Mouse (Mus musculus) limb, embryonic 12.5 days (tissue): ENCODE results near the gene Fa2h. TPM values are rescaled to one million over a fixed set of nuclear protein-coding genes. Genes with fewer than 3 reads are reported as not detected.

Experiments used
- ATAC-seq: fragments of 200-750 bp; cut with Nextera tagmentation; 2 replicates; pipeline ENCODE4 v1.8.0; 2017; ENCODE audit warnings: low read depth, moderate TSS enrichment; ENCODE audit not compliant: insufficient number of reproducible peaks, insufficient read depth, low FRiP score, low TSS enrichment
- H3K27ac ChIP-seq: fragments of 300-500 bp; sonication (generic); 2 replicates; pipeline ENCODE4 v1.5.1; 2016; ENCODE audit warnings: mild to moderate bottlenecking, moderate library complexity
- H3K27me3 ChIP-seq: fragments of 300-500 bp; sonication (generic); 2 replicates; pipeline ENCODE4 v1.6.1; 2016; ENCODE audit warnings: mild to moderate bottlenecking, moderate library complexity
- H3K36me3 ChIP-seq: fragments of 300-500 bp; sonication (generic); 2 replicates; pipeline ENCODE4 v1.6.1; 2016; ENCODE audit warnings: mild to moderate bottlenecking, moderate library complexity
- H3K4me1 ChIP-seq: fragments of 300-500 bp; sonication (generic); replicated peaks from 2 replicates; pipeline ENCODE4 v1.6.1; 2016
- H3K4me2 ChIP-seq: fragments of 300-500 bp; sonication (generic); 2 replicates; pipeline ENCODE4 v1.6.1; 2016; ENCODE audit warnings: mild to moderate bottlenecking, moderate library complexity
- H3K4me3 ChIP-seq: fragments of 300-500 bp; sonication (generic); replicated peaks from 2 replicates; pipeline ENCODE4 v1.5.1; 2016; ENCODE audit warnings: mild to moderate bottlenecking
- H3K9ac ChIP-seq: fragments of 300-500 bp; sonication (generic); replicated peaks from 2 replicates; pipeline ENCODE4 v1.6.1; 2016; ENCODE audit warnings: mild to moderate bottlenecking, moderate library complexity
- H3K9me3 ChIP-seq: fragments of 300-500 bp; sonication (generic); 2 replicates; pipeline ENCODE4 v1.6.1; 2016; ENCODE audit warnings: mild to moderate bottlenecking, moderate library complexity
- WGBS: fragments of 180-500 bp; shearing (Covaris S2); methylation state at CpG from one replicate; pipeline ENCODE4 v1.1.7; 2016; 5-methylcytosine and 5-hydroxymethylcytosine counted together
- polyA plus RNA-seq: library from polyadenylated mRNA; unstranded; fragments of >200 nt; fragmentation: Nextera tagmentation; extraction: Ambion mirVana; gene quantifications from 2 replicates; pipeline ENCODE4 v1.2.1, GENCODE M21; 2016

The Fa2h gene
- polyA plus RNA-seq, 1 experiment from 2014 or later, result not detected

DNA sequence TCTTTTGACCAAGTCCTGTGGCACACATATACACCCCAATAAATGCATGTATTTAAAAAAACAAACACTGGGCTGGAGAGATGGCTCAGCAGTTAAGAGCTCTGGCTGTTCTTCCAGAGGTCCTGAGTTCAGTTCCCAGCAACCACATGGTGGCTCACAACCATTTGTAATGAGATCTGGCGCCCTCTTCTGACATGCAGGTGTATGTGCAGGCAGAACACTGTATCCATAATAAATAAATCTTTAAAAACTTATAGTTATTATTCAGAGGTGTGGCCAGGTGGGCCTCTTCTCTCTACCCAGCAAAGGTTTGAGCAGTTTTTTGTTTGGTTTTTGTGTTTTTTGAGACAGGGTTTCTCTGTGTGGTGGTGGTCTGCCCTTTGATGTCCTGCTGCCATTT, 34.7 kb downstream of the Fa2h start:
- H3K4me1 ChIP-seq, result no peaks in the 10 kb centered on the region
- no peak overlapping the region for H3K27ac ChIP-seq
- H3K36me3 ChIP-seq, result no peaks in the 10 kb centered on the region
- H3K9me3 ChIP-seq, result no peaks in the 10 kb centered on the region
- no peak overlapping the region for H3K4me2 ChIP-seq
- no peak overlapping the region for H3K9ac ChIP-seq
- no peak overlapping the region for H3K4me3 ChIP-seq
- ATAC-seq, result no peak
- 77% methylated on average over 1 of the region's 1 CpGs for WGBS
- H3K27me3 ChIP-seq, result no peaks in the 10 kb centered on the region

DNA sequence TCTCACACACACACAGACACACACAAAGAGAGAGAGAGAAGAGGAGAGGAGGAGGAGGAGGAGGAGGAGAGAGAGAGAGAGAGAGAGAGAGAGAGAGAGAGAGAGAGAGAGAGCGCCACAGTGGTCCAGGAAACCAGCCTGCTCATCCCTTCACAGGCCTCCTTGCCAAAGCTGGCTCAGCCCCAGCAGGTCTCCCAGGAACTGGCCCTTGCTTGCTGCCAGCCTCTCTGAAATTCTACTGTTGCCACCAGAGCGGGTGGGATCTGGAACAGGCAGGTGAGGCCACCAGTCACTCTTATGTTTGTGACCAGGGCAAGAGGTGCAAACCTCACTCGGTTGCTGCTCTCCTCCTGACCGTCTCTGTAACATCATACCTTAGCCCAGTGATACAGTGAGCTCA, 36.2 kb downstream of the Fa2h start:
- Histone ChIP-seq H3K27me3 (no peaks in the 10 kb centered on the region), H3K4me1 (no peaks in the 10 kb centered on the region), H3K36me3 (no peaks in the 10 kb centered on the region), H3K4me2 (no peak overlapping the region), H3K4me3 (no peak overlapping the region), H3K9me3 (no peaks in the 10 kb centered on the region), H3K9ac (no peak overlapping the region), H3K27ac (no peak overlapping the region)
- ATAC-seq, result no peak
- 87% methylated on average over 4 of the region's 4 CpGs for WGBS

DNA sequence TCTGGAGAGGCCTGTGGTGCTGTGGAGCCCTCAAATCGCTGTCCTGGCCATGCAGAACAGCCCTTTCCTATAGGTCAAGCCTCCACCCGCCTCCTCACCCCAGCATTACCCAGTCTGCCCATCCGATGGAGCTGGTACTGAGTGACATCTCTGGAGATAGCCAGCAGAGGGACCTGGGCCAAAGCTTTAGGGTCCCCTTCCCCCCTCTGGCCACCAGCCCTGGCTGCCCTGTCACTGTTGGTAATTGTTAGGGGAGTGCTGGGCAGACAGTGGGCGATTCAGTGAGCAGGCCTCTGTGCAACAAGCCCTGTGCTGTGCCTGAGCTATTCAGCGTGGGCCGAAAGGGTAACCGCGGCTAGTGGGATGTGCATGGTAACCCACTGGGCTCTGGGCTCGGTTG, 40.1 kb downstream of the Fa2h start:
- no peak overlapping the region for H3K9ac ChIP-seq
- no peaks in the 10 kb centered on the region for H3K4me1 ChIP-seq
- no peaks in the 10 kb centered on the region for H3K9me3 ChIP-seq
- no peak overlapping the region for H3K4me2 ChIP-seq
- 82% methylated on average over 9 of the region's 9 CpGs for WGBS
- no peak overlapping the region for H3K4me3 ChIP-seq
- H3K36me3 ChIP-seq, result no peaks in the 10 kb centered on the region
- ATAC-seq, result no peak
- H3K27ac ChIP-seq, result no peak overlapping the region
- H3K27me3 ChIP-seq, result no peaks in the 10 kb centered on the region

DNA sequence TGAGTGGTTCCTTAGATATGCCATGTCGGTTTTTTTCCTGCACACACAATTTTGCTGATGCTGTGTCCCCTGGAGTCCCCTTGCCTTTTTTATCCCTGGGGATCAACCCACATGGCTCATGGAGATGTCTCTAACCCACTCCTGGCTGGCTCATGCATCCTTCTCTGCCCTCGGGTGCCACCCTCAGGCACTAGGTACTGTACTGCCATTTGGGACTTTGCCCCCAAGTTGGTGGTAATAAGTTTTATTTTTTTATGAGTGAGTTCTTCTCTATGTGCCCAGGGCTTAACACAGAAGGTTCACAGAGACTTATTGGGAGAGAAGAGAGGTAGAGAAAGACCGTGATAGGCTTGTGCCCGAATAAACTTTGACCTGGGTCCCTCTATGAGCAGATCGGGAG, 41.3 kb downstream of the Fa2h start:
- Histone ChIP-seq H3K27ac (no peak overlapping the region), H3K4me1 (no peaks in the 10 kb centered on the region), H3K9ac (no peak overlapping the region), H3K4me3 (no peak overlapping the region), H3K4me2 (no peak overlapping the region), H3K36me3 (no peaks in the 10 kb centered on the region), H3K9me3 (no peaks in the 10 kb centered on the region), H3K27me3 (no peaks in the 10 kb centered on the region)
- no peak for ATAC-seq
- 85% methylated on average over 5 of the region's 5 CpGs for WGBS

DNA sequence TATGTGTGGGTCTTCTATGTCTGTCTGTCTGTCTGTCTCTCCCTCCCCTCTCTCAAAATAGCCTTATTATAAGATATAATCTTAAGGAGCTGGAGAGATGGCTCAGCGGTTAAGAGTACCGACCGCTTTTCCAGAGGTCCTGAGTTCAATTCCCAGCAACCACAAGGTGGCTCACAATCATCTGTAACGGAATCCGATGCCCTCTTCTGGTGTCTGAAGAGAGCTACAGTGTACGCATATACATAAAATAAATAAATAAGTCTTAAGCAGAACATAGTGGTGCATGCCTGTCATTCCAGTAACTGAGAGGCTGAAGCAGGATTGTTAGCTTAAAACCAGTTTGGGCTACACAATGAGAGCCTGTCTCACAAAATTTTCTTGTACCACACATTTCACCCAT, 43.0 kb downstream of the Fa2h start:
- 89% methylated on average over 6 of the region's 6 CpGs for WGBS
- no peak for ATAC-seq

DNA sequence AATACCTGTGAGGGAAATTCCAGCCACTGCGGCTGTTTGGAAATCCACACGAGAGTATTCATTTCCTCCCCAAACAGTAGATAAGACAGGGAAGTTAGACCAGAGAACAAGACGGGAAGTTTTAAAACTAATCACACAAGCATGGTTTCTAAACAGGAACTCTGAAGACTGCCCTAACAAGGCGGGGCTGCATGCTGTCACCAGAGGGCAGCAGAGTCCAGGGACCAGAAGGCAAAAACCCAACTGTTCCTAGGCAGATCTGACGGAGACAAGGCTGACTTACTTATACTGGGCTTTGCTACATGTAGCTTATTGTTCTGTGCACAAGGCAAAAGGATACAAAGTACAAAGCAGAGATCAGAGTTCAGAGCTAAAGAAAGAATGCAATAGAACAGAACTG, 50.4 kb downstream of the Fa2h start:
- Histone ChIP-seq H3K36me3 (no peaks in the 10 kb centered on the region), H3K9me3 (no peaks in the 10 kb centered on the region), H3K27ac (no peak overlapping the region), H3K4me1 (no peaks in the 10 kb centered on the region), H3K4me2 (no peak overlapping the region), H3K4me3 (no peak overlapping the region), H3K27me3 (peaks cover 22% of the 10 kb centered on the region), H3K9ac (no peak overlapping the region)
- 21% methylated on average over 5 of the region's 5 CpGs for WGBS
- ATAC-seq, result no peak

More for the DNA sequence above, 43.0 kb downstream of the Fa2h start:
- Histone ChIP-seq H3K4me1 (no peaks in the 10 kb centered on the region), H3K9ac (no peak overlapping the region), H3K36me3 (no peaks in the 10 kb centered on the region), H3K9me3 (no peaks in the 10 kb centered on the region), H3K27me3 (peaks cover 1% of the 10 kb centered on the region; the same call in 1 of the 2 replicates), H3K27ac (no peak overlapping the region), H3K4me2 (no peak overlapping the region), H3K4me3 (no peak overlapping the region)

DNA sequence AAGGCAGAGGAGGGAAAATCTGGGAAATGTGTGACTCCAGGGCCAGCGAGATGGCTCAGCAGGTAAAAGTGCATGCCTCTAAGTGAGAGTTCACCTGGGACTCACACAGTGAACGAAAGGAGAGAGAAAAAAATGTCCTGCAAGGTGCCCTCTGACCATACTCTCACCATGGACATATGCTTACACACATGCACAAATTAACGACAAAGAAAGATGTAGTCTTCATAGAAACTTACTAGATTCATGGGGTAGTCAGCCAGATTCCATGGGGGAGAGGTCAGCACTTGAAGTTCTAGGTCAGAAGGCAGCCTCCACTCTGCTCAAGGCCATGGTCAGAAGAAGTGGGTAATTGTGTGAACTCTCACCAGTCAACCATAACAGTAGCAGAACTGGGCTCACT, 53.4 kb downstream of the Fa2h start:
- Histone ChIP-seq H3K4me2 (no peak overlapping the region), H3K4me1 (0 out of 2 replicates have a peak, but pooled peaks cover 12% of the 10 kb centered on the region), H3K27me3 (peaks cover 49% of the 10 kb centered on the region), H3K9ac (no peak overlapping the region), H3K9me3 (no peaks in the 10 kb centered on the region), H3K4me3 (no peak overlapping the region), H3K36me3 (no peaks in the 10 kb centered on the region), H3K27ac (no peak overlapping the region)
- no peak for ATAC-seq
- WGBS, result 79% methylated on average over 3 of the region's 3 CpGs

DNA sequence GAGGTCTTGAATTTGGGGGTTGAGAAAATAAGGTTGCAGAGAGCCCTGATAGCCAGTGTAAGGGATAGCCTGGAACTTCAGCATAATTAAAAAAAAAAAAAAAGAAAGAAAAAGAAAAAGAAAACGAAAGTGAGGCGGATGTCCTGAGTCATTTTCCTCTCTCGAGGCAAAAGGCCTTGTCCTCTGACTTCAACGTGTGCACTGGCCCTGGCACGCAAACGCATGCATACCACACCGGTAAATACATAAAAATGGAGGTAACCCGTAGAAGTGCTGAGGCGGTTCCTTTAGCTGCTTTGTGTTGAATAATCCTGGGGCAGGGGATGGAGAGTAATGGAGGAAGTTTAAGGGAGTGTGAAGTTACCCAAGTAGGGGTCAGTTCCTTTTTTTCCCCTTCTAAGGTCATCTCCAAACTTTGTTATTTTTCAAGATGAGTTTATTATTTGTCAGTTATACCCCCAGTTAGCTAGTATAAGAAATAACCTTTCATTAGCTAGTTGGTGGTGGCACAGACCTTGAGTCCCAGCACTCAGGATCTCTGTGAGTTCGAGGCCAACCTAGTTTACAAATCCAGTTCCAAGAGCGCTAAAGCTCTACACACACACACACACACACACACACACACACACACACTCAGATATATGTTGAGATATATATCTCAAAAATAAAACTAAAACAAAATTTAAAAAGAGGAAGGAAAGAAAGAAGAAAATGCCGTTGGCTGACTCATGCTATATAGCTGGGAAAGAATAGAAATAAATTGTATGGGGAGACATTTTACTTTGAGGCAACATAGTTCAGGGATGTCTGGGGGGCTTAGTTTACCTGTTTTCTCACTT, 55.0 kb downstream of the Fa2h start:
- no peak for ATAC-seq
- peak overlapping the region; percentile 69 for H3K4me2 ChIP-seq
- WGBS, result 39% methylated on average over 12 of the region's 12 CpGs
- no peaks in the 10 kb centered on the region for H3K9me3 ChIP-seq
- H3K27ac ChIP-seq, result no peak overlapping the region
- H3K9ac ChIP-seq, result no peak overlapping the region
- peaks cover 59% of the 10 kb centered on the region for H3K27me3 ChIP-seq
- H3K4me3 ChIP-seq, result peak overlapping the region; percentile 41; the same call in 1 of the 2 replicates
- 0 out of 2 replicates have a peak, but pooled peaks cover 12% of the 10 kb centered on the region for H3K4me1 ChIP-seq
- no peaks in the 10 kb centered on the region for H3K36me3 ChIP-seq

DNA sequence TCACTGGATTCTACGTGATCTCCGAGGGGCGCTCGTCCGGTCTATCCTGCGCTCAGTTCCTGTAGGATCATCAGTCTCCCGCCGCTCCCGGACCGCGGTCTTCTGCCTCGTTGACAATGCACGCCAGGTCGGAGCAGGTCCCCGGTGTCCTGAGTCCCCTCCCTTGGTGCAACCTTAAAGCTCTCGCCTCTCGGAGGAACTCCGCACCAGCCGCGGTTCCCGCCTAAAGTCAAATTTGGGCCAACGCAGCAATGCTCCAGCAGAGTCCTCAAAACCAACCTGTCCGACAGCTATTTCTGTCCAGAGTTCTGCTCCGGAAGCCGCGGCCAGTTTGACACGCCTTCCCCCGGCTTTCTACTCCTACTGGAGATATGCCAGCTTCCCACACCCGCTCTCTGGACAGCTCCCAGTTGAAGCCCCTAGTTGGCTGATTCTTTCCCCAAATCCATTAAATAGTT, 55.7 kb downstream of the Fa2h start, which contains the start of gene Mlkl:
TSS of gene Mlkl (minus strand) at position 288 of the 458 bp plus-strand sequence.
- Histone ChIP-seq H3K9ac (peak within 1 kb of the TSS; percentile 27; the same call in 1 of the 2 replicates), H3K4me3 (peak within 1 kb of the TSS; percentile 41), H3K9me3 (no peaks in the 10 kb centered on the region), H3K4me2 (peak within 1 kb of the TSS; percentile 69), H3K4me1 (0 out of 2 replicates have a peak, but pooled peaks cover 12% of the 10 kb centered on the region), H3K36me3 (no peaks in the 10 kb centered on the region), H3K27me3 (peaks cover 62% of the 10 kb centered on the region), H3K27ac (no peak within 1 kb of the TSS)
- under 1% methylated on average over 29 of the region's 29 CpGs for WGBS
- ATAC-seq, result no peak

DNA sequence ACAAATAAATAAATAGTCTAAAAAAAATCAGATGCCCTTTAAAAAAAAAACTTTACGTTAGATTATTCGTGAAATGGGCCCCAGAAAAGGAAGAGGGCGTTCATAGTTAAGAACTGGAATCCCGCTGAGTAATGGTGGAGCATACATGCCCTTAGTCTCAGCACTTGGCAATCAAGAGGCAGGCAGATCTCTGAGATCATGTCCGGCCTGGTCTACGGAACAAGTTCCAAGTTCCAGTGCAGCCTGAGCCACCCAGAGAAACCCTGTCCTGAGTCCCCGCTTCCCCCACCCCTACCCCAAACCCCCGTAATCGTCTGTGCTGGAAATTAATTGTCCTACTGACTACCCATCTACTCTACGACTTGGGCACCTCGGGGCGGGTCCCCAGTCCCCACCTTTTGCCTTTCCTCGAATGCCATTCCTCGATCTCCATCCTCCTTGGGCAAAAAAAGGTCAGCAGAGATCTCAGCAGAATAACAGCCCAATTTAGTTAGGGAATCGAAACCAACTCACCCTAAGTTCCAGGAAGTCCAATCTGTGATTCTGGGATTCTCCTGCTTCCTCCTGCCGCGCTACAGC, 56.2 kb downstream of the Fa2h start:
- no peak for ATAC-seq
- Histone ChIP-seq H3K4me2 (peak overlapping the region; percentile 69), H3K36me3 (no peaks in the 10 kb centered on the region), H3K9me3 (no peaks in the 10 kb centered on the region), H3K9ac (peak overlapping the region; percentile 27; the same call in 1 of the 2 replicates), H3K27ac (no peak overlapping the region), H3K4me3 (peak overlapping the region; percentile 41), H3K4me1 (0 out of 2 replicates have a peak, but pooled peaks cover 12% of the 10 kb centered on the region), H3K27me3 (peaks cover 62% of the 10 kb centered on the region)
- WGBS, result 28% methylated on average over 17 of the region's 17 CpGs

DNA sequence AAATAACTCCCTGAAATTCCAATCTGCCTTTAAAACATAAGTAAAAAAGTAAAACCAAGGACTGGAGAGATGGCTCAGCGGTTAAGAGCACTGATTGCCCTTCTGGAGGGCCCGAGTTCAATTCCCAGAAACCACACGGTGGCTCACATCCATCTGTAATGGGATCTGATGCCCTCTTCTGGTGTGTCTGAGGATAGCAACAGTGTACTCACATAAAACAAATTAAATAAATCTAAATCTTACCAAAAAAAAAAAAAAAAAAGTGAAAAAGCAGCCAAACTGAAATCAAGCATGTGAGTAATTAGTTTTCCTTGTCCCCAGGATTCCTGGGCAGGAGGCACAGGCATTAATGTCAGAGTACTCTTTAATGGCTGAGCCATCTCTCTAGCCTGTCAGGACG, 56.9 kb downstream of the Fa2h start:
- H3K4me1 ChIP-seq, result 0 out of 2 replicates have a peak, but pooled peaks cover 12% of the 10 kb centered on the region
- ATAC-seq, result no peak
- no peaks in the 10 kb centered on the region for H3K36me3 ChIP-seq
- H3K9me3 ChIP-seq, result no peaks in the 10 kb centered on the region
- H3K9ac ChIP-seq, result no peak overlapping the region
- peaks cover 62% of the 10 kb centered on the region for H3K27me3 ChIP-seq
- H3K4me2 ChIP-seq, result no peak overlapping the region
- 84% methylated on average over 4 of the region's 4 CpGs for WGBS
- H3K27ac ChIP-seq, result no peak overlapping the region
- H3K4me3 ChIP-seq, result no peak overlapping the region
